Mouse (Mus musculus): ENCODE results near the gene Gm49398.

DNA sequence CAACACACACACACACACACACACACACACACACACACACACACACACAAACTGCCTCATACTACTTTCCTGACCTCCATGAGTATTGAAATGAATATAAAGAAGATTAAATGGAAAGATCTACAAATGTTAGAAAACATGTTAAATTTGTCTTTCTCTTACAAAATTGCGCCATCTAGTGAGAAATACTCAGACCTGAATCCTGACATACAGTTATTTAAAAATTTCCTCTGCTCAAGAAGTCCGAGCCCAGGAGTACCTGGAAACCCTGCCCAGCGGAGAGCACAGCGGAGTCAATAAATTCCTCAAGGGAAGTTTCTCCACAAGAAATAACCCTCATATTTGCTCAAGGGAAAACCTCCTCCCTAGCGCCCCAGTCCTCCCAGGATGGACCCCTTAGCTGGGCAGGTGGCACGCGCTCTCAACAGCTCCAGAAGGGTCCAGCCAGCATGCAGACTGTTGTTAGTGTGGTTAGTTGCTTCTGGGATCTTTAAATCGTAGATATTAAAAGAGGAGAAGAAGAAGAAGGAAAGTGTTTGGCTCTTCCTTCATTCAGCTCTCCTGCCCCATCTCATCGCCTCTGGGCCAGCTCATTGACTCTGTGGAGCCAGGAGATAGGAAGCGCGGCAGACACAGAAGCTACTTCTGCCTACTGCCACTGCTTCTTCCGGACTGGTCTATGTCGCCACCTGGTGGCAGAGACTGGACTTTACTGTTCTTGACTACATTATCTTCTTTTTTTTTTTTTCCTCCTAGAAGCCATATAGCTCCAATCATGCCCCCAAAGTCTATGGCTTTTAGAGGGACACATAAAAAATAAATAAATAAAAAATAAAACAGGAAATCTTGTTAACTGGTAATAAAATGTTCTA lies 47.3 kb downstream of the Gm49398 start:
- no peak for TF ChIP-seq TCF12 (IDR thresholded peaks at IDR 0.05; ENCODE audit: low read depth, low read length)
- TF ChIP-seq EP300 (IDR thresholded peaks at IDR 0.05; ENCODE audit: low read length) = no peak
- no peak for TF ChIP-seq NELFE (IDR thresholded peaks at IDR 0.05; ENCODE audit: low read depth, low read length)
- TF ChIP-seq CTCF (conservative IDR thresholded peaks at IDR 0.05 in 1 of 2, IDR thresholded peaks at IDR 0.05 in 1 of 2; ENCODE audit: low read depth in 2 of 2, low read length in 2 of 2) = peak in 1 of 2 experiments; percentile 50; a peak in 2 of 4 replicates
- no peak for TF ChIP-seq POLR2A (IDR thresholded peaks at IDR 0.05; ENCODE audit: low read depth, low read length)
- no peak for TF ChIP-seq GABPA (IDR thresholded peaks at IDR 0.05; ENCODE audit: insufficient replicate concordance, low read depth, low read length)
- TF ChIP-seq USF1 (IDR thresholded peaks at IDR 0.05; ENCODE audit: low read depth, low read length) = no peak
- TF ChIP-seq MXI1 (IDR thresholded peaks at IDR 0.05; ENCODE audit: low read depth, low read length) = no peak
- no peak for TF ChIP-seq ZKSCAN1 (IDR thresholded peaks at IDR 0.05; ENCODE audit: borderline replicate concordance, low read depth, low read length)
- TF ChIP-seq USF2 (conservative IDR thresholded peaks at IDR 0.05; ENCODE audit: low read depth, low read length) = no peak
- no peak for TF ChIP-seq JUND (conservative IDR thresholded peaks at IDR 0.05; ENCODE audit: low read depth, low read length)
